ENCODE assay signal across 8 mouse cellular contexts in the genomic region with DNA sequence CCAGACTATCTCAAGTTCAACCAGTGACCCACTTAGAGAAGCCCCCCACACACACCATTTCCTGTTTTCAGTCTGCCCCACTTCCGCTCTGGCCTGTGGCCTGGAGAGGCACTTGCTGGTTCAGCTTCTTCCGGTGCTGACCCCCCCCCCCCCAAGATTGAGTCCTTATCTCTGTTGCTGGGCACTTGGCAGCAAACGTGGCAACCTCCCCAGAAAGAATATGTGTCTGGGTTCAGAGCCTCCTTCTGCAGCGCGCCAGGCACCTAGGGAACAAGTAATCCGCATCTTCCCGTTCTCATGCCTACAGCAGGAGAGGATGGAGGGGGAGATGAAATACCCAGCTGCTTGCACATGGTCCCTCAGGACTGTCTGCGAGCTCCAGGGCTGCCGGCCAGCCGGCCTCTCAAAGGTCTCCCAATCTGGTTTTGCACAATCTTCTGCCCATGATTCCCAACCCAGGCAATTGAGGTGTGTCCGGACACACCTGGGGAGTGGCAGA. TPM values are rescaled to one million over a fixed set of nuclear protein-coding genes. Genes with fewer than 3 reads are reported as not detected.
A peak's percentile ranks its signal among the peaks of the same experiment; 100 is the strongest.
DNase-seq lines count a peak whose midpoint lies in the region; ATAC-seq and TF ChIP-seq lines count a peak whose summit lies in the region.

No protein-coding gene starts in this region.

- WGBS in midbrain, embryonic 12.5 days: 56% methylated on average over 10 of the region's 11 CpGs
- 65% methylated on average over 11 of the region's 11 CpGs for WGBS in midbrain, embryonic 10.5 days
- 38% methylated on average over 11 of the region's 11 CpGs for WGBS in hindbrain, embryonic 16.5 days
- 57% methylated on average over 11 of the region's 11 CpGs for WGBS in forebrain, postnatal 0 days

- H3K4me2 ChIP-seq in midbrain, embryonic 12.5 days (replicated peaks): no peak overlapping the region
- H3K4me2 ChIP-seq in hindbrain, embryonic 16.5 days (ENCODE audit: low read length): no peak overlapping the region
- H3K4me2 ChIP-seq in forebrain, postnatal 0 days (ENCODE audit: low read depth): no peak overlapping the region

- DNase-seq in midbrain, embryonic 10.5 days (ENCODE audit: low spot score): no peak
- peak; percentile 58 for DNase-seq in lung, postnatal 14 days
- peak; percentile 82 for DNase-seq in thymus, postnatal 14 days
- DNase-seq in forebrain, postnatal 0 days: no peak
- DNase-seq in left cerebral cortex, adult 11 months (ENCODE audit: low spot score): no peak

- TF ChIP-seq CTCF in cortical plate, adult 2 months (IDR thresholded peaks at IDR 0.05; ENCODE audit: extremely low read depth, insufficient read depth, low read length): no peak
- no peak for TF ChIP-seq CTCF in forebrain, postnatal 0 days (IDR thresholded peaks at IDR 0.05; ENCODE audit: low read depth)

- no peaks in the 10 kb centered on the region for H3K9me3 ChIP-seq in midbrain, embryonic 12.5 days
- H3K9me3 ChIP-seq in midbrain, embryonic 10.5 days (replicated peaks): no peaks in the 10 kb centered on the region
- H3K9me3 ChIP-seq in hindbrain, embryonic 16.5 days (ENCODE audit: control insufficient read depth, low read length): no peaks in the 10 kb centered on the region
- H3K9me3 ChIP-seq in forebrain, postnatal 0 days (ENCODE audit: low read length): no peaks in the 10 kb centered on the region

- H3K36me3 ChIP-seq in midbrain, embryonic 12.5 days: no peaks in the 10 kb centered on the region
- no peaks in the 10 kb centered on the region for H3K36me3 ChIP-seq in midbrain, embryonic 10.5 days
- H3K36me3 ChIP-seq in hindbrain, embryonic 16.5 days (ENCODE audit: control insufficient read depth, insufficient read depth, low read length): no peaks in the 10 kb centered on the region
- H3K36me3 ChIP-seq in forebrain, postnatal 0 days (ENCODE audit: insufficient read depth): no peaks in the 10 kb centered on the region

- H3K4me1 ChIP-seq in midbrain, embryonic 12.5 days: peaks cover 26% of the 10 kb centered on the region
- peaks cover 41% of the 10 kb centered on the region for H3K4me1 ChIP-seq in midbrain, embryonic 10.5 days
- peaks cover 12% of the 10 kb centered on the region for H3K4me1 ChIP-seq in cortical plate, adult 2 months (ENCODE audit: control insufficient read depth, insufficient read depth, low read length)
- H3K4me1 ChIP-seq in hindbrain, embryonic 16.5 days (ENCODE audit: control insufficient read depth, insufficient read depth, low read depth, low read length): peaks cover 27% of the 10 kb centered on the region
- peaks cover 14% of the 10 kb centered on the region; the same call in 1 of the 2 replicates for H3K4me1 ChIP-seq in forebrain, postnatal 0 days (ENCODE audit: insufficient read depth)

- H3K9ac ChIP-seq in midbrain, embryonic 12.5 days (replicated peaks): no peak overlapping the region
- H3K9ac ChIP-seq in hindbrain, embryonic 16.5 days (ENCODE audit: low read depth, low read length): no peak overlapping the region; the same call in 1 of the 2 replicates
- no peak overlapping the region for H3K9ac ChIP-seq in forebrain, postnatal 0 days

- H3K27ac ChIP-seq in midbrain, embryonic 12.5 days (replicated peaks): 0 out of 2 replicates have a peak overlapping the region, but pooled peaks have one; percentile 15
- H3K27ac ChIP-seq in midbrain, embryonic 10.5 days (replicated peaks): no peak overlapping the region; the same call in 1 of the 2 replicates
- H3K27ac ChIP-seq in cortical plate, adult 2 months (ENCODE audit: insufficient read depth, low read length): 0 out of 2 replicates have a peak overlapping the region, but pooled peaks have one; percentile 2
- H3K27ac ChIP-seq in hindbrain, embryonic 16.5 days (ENCODE audit: low read depth, low read length): 0 out of 2 replicates have a peak overlapping the region, but pooled peaks have one; percentile 31
- H3K27ac ChIP-seq in forebrain, postnatal 0 days (ENCODE audit: low read depth, low read length): no peak overlapping the region

- ATAC-seq in midbrain, embryonic 12.5 days (ENCODE audit: low FRiP score, low read depth): no peak
- ATAC-seq in hindbrain, embryonic 16.5 days: no peak
- no peak for ATAC-seq in forebrain, postnatal 0 days

- no peak overlapping the region for H3K4me3 ChIP-seq in midbrain, embryonic 12.5 days
- no peak overlapping the region for H3K4me3 ChIP-seq in midbrain, embryonic 10.5 days
- H3K4me3 ChIP-seq in cortical plate, adult 2 months (ENCODE audit: insufficient read depth, low read length): no peak overlapping the region
- no peak overlapping the region for H3K4me3 ChIP-seq in hindbrain, embryonic 16.5 days (ENCODE audit: low read length)
- H3K4me3 ChIP-seq in forebrain, postnatal 0 days (ENCODE audit: low read depth, low read length): no peak overlapping the region

- TF ChIP-seq POLR2A in cortical plate, adult 2 months (IDR thresholded peaks at IDR 0.05; ENCODE audit: extremely low read depth, insufficient read depth, low read length): no peak

- H3K27me3 ChIP-seq in midbrain, embryonic 12.5 days: peaks cover 5% of the 10 kb centered on the region; the same call in 1 of the 2 replicates
- H3K27me3 ChIP-seq in midbrain, embryonic 10.5 days (ENCODE audit: low read depth, poor library complexity, severe bottlenecking): peaks cover 22% of the 10 kb centered on the region
- H3K27me3 ChIP-seq in hindbrain, embryonic 16.5 days (replicated peaks; ENCODE audit: control insufficient read depth, insufficient read depth, low read length): no peaks in the 10 kb centered on the region
- H3K27me3 ChIP-seq in forebrain, postnatal 0 days (ENCODE audit: insufficient read depth, low read length): no peaks in the 10 kb centered on the region

RNA-seq across cellular contexts. Expression of a gene that starts 4.0 kb away (rescaled TPM):
- 23.5 and 25.5 TPM in 2 replicates for polyA plus RNA-seq in midbrain, embryonic 12.5 days (2016; fragmentation: Nextera tagmentation; extraction: Ambion mirVana)
- 13.3 and 16.8 TPM in 2 replicates for polyA plus RNA-seq in midbrain, embryonic 10.5 days (2016; fragmentation: Nextera tagmentation; extraction: Ambion mirVana)
- 42.8 and 44.7 TPM in 2 replicates for polyA plus RNA-seq in cortical plate, adult 2 months (2012; rRNA removed)
- polyA plus RNA-seq in hindbrain, embryonic 16.5 days (2015; fragmentation: Nextera tagmentation; extraction: Ambion mirVana): 25.3 and 27.6 TPM in 2 replicates
- total RNA-seq in forebrain, postnatal 0 days (2014; rRNA removed): 31.7 and 32.9 TPM in 2 replicates
- 14.5 and 18.0 TPM in 2 replicates for polyA plus RNA-seq in forebrain, postnatal 0 days (2015; fragmentation: Nextera tagmentation; extraction: Ambion mirVana)

RNA-seq across cellular contexts. Expression of a gene that starts 32.3 kb away (rescaled TPM):
- 12.5 and 13.7 TPM in 2 replicates for polyA plus RNA-seq in midbrain, embryonic 12.5 days (2016; fragmentation: Nextera tagmentation; extraction: Ambion mirVana)
- polyA plus RNA-seq in midbrain, embryonic 10.5 days (2016; fragmentation: Nextera tagmentation; extraction: Ambion mirVana): 10.8 and 12.5 TPM in 2 replicates
- 33.5 and 33.9 TPM in 2 replicates for polyA plus RNA-seq in cortical plate, adult 2 months (2012; rRNA removed)
- polyA plus RNA-seq in hindbrain, embryonic 16.5 days (2015; fragmentation: Nextera tagmentation; extraction: Ambion mirVana): 12.6 and 13.2 TPM in 2 replicates
- 20.5 and 22.1 TPM in 2 replicates for total RNA-seq in forebrain, postnatal 0 days (2014; rRNA removed)
- polyA plus RNA-seq in forebrain, postnatal 0 days (2015; fragmentation: Nextera tagmentation; extraction: Ambion mirVana): 12.1 and 13.1 TPM in 2 replicates

Comparison
In these comparisons a context has a peak if more than half of its experiments do, and no peak if none do; other contexts are left out.
1. H3K27ac ChIP-seq: peak in midbrain, embryonic 12.5 days (single experiment), cortical plate, adult 2 months (single experiment) and hindbrain, embryonic 16.5 days (single experiment); none in midbrain, embryonic 10.5 days (single experiment) and forebrain, postnatal 0 days (single experiment).
2. DNase-seq: peak in lung, postnatal 14 days (single experiment) and thymus, postnatal 14 days (single experiment); none in midbrain, embryonic 10.5 days (single experiment), forebrain, postnatal 0 days (single experiment) and left cerebral cortex, adult 11 months (single experiment).